In genomic region chr5:146385989-146386388, GRCm38 (mm10) we compare ENCODE assay signal across 9 mouse cellular contexts. TPM values are rescaled to one million over a fixed set of nuclear protein-coding genes. Genes with fewer than 3 reads are reported as not detected.
DNase-seq lines count a peak whose midpoint lies in the region; ATAC-seq lines count a peak whose summit lies in the region.
"Had no signal": no experiment of that assay in that cellular context is flagged by ENCODE, and none has a peak within 500 bp of the region (broad histone marks: within the 10 kb centered on the region; RNA-seq: fewer than 3 reads in every experiment).

No protein-coding gene starts in this region.

- no peaks in the 10 kb centered on the region for H3K9me3 ChIP-seq in forebrain, embryonic 14.5 days (replicated peaks; ENCODE audit: control insufficient read depth, low read length)

- no peak overlapping the region for H3K27ac ChIP-seq in forebrain, embryonic 14.5 days (ENCODE audit: low read depth, low read length)

- H3K4me1 ChIP-seq in forebrain, embryonic 14.5 days (ENCODE audit: control insufficient read depth, insufficient read depth, low read length), result peaks cover 7% of the 10 kb centered on the region

- H3K27me3 ChIP-seq in forebrain, embryonic 14.5 days (replicated peaks; ENCODE audit: control insufficient read depth, insufficient read depth, low read length), result no peaks in the 10 kb centered on the region

- H3K36me3 ChIP-seq in forebrain, embryonic 14.5 days (ENCODE audit: control insufficient read depth, insufficient read depth, low read length), result no peaks in the 10 kb centered on the region

- H3K9ac ChIP-seq in forebrain, embryonic 14.5 days (ENCODE audit: low read length), result peak overlapping the region; percentile 75

- 2% methylated on average over 13 of the region's 13 CpGs for WGBS in forebrain, embryonic 14.5 days

- DNase-seq in adrenal gland, adult 2 months, result peak; percentile 14
- no peak for DNase-seq in adrenal gland, adult 8-10 months
- DNase-seq in ES-CJ7 (ENCODE audit: low read depth, low spot score), result peak; percentile 85
- peak; percentile 22 for DNase-seq in forebrain, embryonic 14.5 days (ENCODE audit: low spot score)
- DNase-seq in mesoderm, embryonic 11.5 days (ENCODE audit: low read depth, low spot score), result peak; percentile 39
- no peak for DNase-seq in ovary, postnatal 10 days (ENCODE audit: low spot score)
- no peak for DNase-seq in cerebellum, adult 8-10 months

- peak overlapping the region; percentile 73 for H3K4me3 ChIP-seq in forebrain, embryonic 14.5 days (ENCODE audit: low read depth, low read length)

- peak overlapping the region; percentile 82 for H3K4me2 ChIP-seq in forebrain, embryonic 14.5 days (ENCODE audit: low read length)

- no peak for ATAC-seq in forebrain, embryonic 14.5 days
- no peak for ATAC-seq in CD4-positive, CD25-positive, alpha-beta regulatory T cell, adult 4 months

RNA-seq across cellular contexts. Expression of gene Wasf3, which starts 1.2 kb away (rescaled TPM):
- total RNA-seq in adrenal gland, adult 2 months (2021), result 10 to 100 TPM; 21.0 to 22.9 TPM
- 24.9 and 34.2 TPM in 2 replicates for polyA plus RNA-seq in adrenal gland, adult 2 months (2012; rRNA removed)
- 10 to 100 TPM; 23.8 to 26.9 (median 25.3) TPM for total RNA-seq in adrenal gland, adult 8-10 months (2022)
- polyA plus RNA-seq in forebrain, embryonic 14.5 days (2014; fragmentation: Nextera tagmentation; extraction: Ambion mirVana), result 5.3 and 6.1 TPM in 2 replicates
- not detected for polyA plus RNA-seq in CD4-positive, CD25-positive, alpha-beta regulatory T cell, adult 4 months (2017; shearing (Covaris generic))
- total RNA-seq: monocyte, adult 5-6 weeks had no signal

Comparison
In these comparisons a context has a peak if more than half of its experiments do, and no peak if none do; other contexts are left out.
1. DNase-seq: peak in adrenal gland, adult 2 months (single experiment), ES-CJ7 (single experiment), forebrain, embryonic 14.5 days (single experiment) and mesoderm, embryonic 11.5 days (single experiment); none in adrenal gland, adult 8-10 months (single experiment), ovary, postnatal 10 days (single experiment) and cerebellum, adult 8-10 months (single experiment).